Mouse (Mus musculus) liver, embryonic 14 days (tissue): Measurements from ENCODE around the gene Foxp2. TPM values are rescaled to one million over a fixed set of nuclear protein-coding genes. Genes with fewer than 3 reads are reported as not detected.

Experiments
- polyA plus RNA-seq: library from polyadenylated mRNA; depleted of rRNA; stranded (reverse); fragments of >200 nt; gene quantifications from 2 replicates; pipeline ENCODE4 v1.2.3, GENCODE M21; 2012; rRNA removed

The Foxp2 gene
- 0.12 and 0.14 TPM in 2 replicates for polyA plus RNA-seq

GRCm38 (mm10) chr6:14901183-14901970 is at the start of gene Foxp2:
Gene Foxp2, plus strand, starts transcription at chr6:14901349.

Other genes with a start within 250 kb of the Foxp2 start
- gene Ppp1r3a, start 146.1 kb upstream of the Foxp2 start, polyA plus RNA-seq = under 0.01 and 0.01 TPM in 2 replicates